Mouse (Mus musculus): ENCODE measurements around the gene Gramd4. TPM values are rescaled to one million over a fixed set of nuclear protein-coding genes. Genes with fewer than 3 reads are reported as not detected.

The Gramd4 gene
- polyA plus RNA-seq, 1 experiment from 2014 or later: 11.7 TPM

- no peaks in the 10 kb centered on the region for H3K27me3 ChIP-seq (ENCODE audit: control insufficient read depth, insufficient read depth, low read length)
- DNase-seq (ENCODE audit: low spot score): no peak
- 0 out of 2 replicates have a peak, but pooled peaks cover 11% of the 10 kb centered on the region for H3K4me1 ChIP-seq (ENCODE audit: control insufficient read depth, insufficient read depth, low read length)
- no peak overlapping the region for H3K9ac ChIP-seq (ENCODE audit: low read length)
- H3K4me3 ChIP-seq (ENCODE audit: low read depth, low read length): no peak overlapping the region
- WGBS: 65% methylated on average over 6 of the region's 6 CpGs
- ATAC-seq (ENCODE audit: insufficient read depth, low FRiP score, low TSS enrichment): no peak
- no peaks in the 10 kb centered on the region for H3K36me3 ChIP-seq (ENCODE audit: control insufficient read depth, insufficient read depth, low read length)
- no peak overlapping the region for H3K27ac ChIP-seq (ENCODE audit: low read depth, low read length)
- no peaks in the 10 kb centered on the region for H3K9me3 ChIP-seq (ENCODE audit: control insufficient read depth, low read length)
- H3K4me2 ChIP-seq (ENCODE audit: low read depth): no peak overlapping the region
These were observed 4.5 kb downstream of the Gramd4 start for GRCm38 (mm10) chr15:86061848-86062481.

GRCm38 (mm10) chr15:86064191-86064849, 6.8 kb downstream of the Gramd4 start:
- no peak for DNase-seq (ENCODE audit: low spot score)

GRCm38 (mm10) chr15:86064850-86065229, 7.3 kb downstream of the Gramd4 start:
- ATAC-seq (ENCODE audit: insufficient read depth, low FRiP score, low TSS enrichment) (no peak), DNase-seq (ENCODE audit: low spot score) (no peak)
- Histone ChIP-seq H3K9me3 (ENCODE audit: control insufficient read depth, low read length) (no peaks in the 10 kb centered on the region), H3K27me3 (ENCODE audit: control insufficient read depth, insufficient read depth, low read length) (no peaks in the 10 kb centered on the region), H3K36me3 (ENCODE audit: control insufficient read depth, insufficient read depth, low read length) (no peaks in the 10 kb centered on the region), H3K9ac (ENCODE audit: low read length) (no peak overlapping the region), H3K4me1 (ENCODE audit: control insufficient read depth, insufficient read depth, low read length) (peaks cover 5% of the 10 kb centered on the region; the same call in 1 of the 2 replicates), H3K4me3 (ENCODE audit: low read depth, low read length) (no peak overlapping the region), H3K4me2 (ENCODE audit: low read depth) (no peak overlapping the region), H3K27ac (ENCODE audit: low read depth, low read length) (no peak overlapping the region)
- 77% methylated on average over 3 of the region's 3 CpGs for WGBS

More at GRCm38 (mm10) chr15:86064191-86064849, 6.8 kb downstream of the Gramd4 start:
- Histone ChIP-seq H3K27ac (ENCODE audit: low read depth, low read length) (no peak overlapping the region), H3K36me3 (ENCODE audit: control insufficient read depth, insufficient read depth, low read length) (no peaks in the 10 kb centered on the region), H3K9ac (ENCODE audit: low read length) (no peak overlapping the region), H3K4me1 (ENCODE audit: control insufficient read depth, insufficient read depth, low read length) (peaks cover 9% of the 10 kb centered on the region; the same call in 1 of the 2 replicates), H3K4me2 (ENCODE audit: low read depth) (no peak overlapping the region), H3K4me3 (ENCODE audit: low read depth, low read length) (no peak overlapping the region), H3K27me3 (ENCODE audit: control insufficient read depth, insufficient read depth, low read length) (no peaks in the 10 kb centered on the region), H3K9me3 (ENCODE audit: control insufficient read depth, low read length) (no peaks in the 10 kb centered on the region)
- no peak for ATAC-seq (ENCODE audit: insufficient read depth, low FRiP score, low TSS enrichment)
- 88% methylated on average over 8 of the region's 8 CpGs for WGBS

- no peaks in the 10 kb centered on the region for H3K27me3 ChIP-seq (ENCODE audit: control insufficient read depth, insufficient read depth, low read length)
- H3K4me2 ChIP-seq (ENCODE audit: low read depth): no peak overlapping the region
- WGBS: 97% methylated on average over 4 of the region's 4 CpGs
- H3K4me3 ChIP-seq (ENCODE audit: low read depth, low read length): no peak overlapping the region
- no peaks in the 10 kb centered on the region for H3K36me3 ChIP-seq (ENCODE audit: control insufficient read depth, insufficient read depth, low read length)
- H3K4me1 ChIP-seq (ENCODE audit: control insufficient read depth, insufficient read depth, low read length): peaks cover 5% of the 10 kb centered on the region; the same call in 1 of the 2 replicates
- ATAC-seq (ENCODE audit: insufficient read depth, low FRiP score, low TSS enrichment) (no peak), DNase-seq (ENCODE audit: low spot score) (no peak)
- H3K27ac ChIP-seq (ENCODE audit: low read depth, low read length): no peak overlapping the region
- no peaks in the 10 kb centered on the region for H3K9me3 ChIP-seq (ENCODE audit: control insufficient read depth, low read length)
- H3K9ac ChIP-seq (ENCODE audit: low read length): no peak overlapping the region
These were observed 7.9 kb downstream of the Gramd4 start for GRCm38 (mm10) chr15:86065367-86065766.

- no peak overlapping the region for H3K27ac ChIP-seq (ENCODE audit: low read depth, low read length)
- H3K36me3 ChIP-seq (ENCODE audit: control insufficient read depth, insufficient read depth, low read length): no peaks in the 10 kb centered on the region
- DNase-seq (ENCODE audit: low spot score) (no peak), ATAC-seq (ENCODE audit: insufficient read depth, low FRiP score, low TSS enrichment) (no peak)
- no peak overlapping the region for H3K4me2 ChIP-seq (ENCODE audit: low read depth)
- H3K4me1 ChIP-seq (ENCODE audit: control insufficient read depth, insufficient read depth, low read length): peaks cover 5% of the 10 kb centered on the region; the same call in 1 of the 2 replicates
- no peak overlapping the region for H3K4me3 ChIP-seq (ENCODE audit: low read depth, low read length)
- H3K9ac ChIP-seq (ENCODE audit: low read length): no peak overlapping the region
- no peaks in the 10 kb centered on the region for H3K27me3 ChIP-seq (ENCODE audit: control insufficient read depth, insufficient read depth, low read length)
- H3K9me3 ChIP-seq (ENCODE audit: control insufficient read depth, low read length): no peaks in the 10 kb centered on the region
- WGBS: 71% methylated on average over 13 of the region's 14 CpGs
These were observed 9.5 kb downstream of the Gramd4 start for GRCm38 (mm10) chr15:86066836-86067580.

- no peak overlapping the region for H3K9ac ChIP-seq (ENCODE audit: low read length)
- no peaks in the 10 kb centered on the region for H3K36me3 ChIP-seq (ENCODE audit: control insufficient read depth, insufficient read depth, low read length)
- no peak overlapping the region for H3K27ac ChIP-seq (ENCODE audit: low read depth, low read length)
- DNase-seq (ENCODE audit: low spot score) (no peak), ATAC-seq (ENCODE audit: insufficient read depth, low FRiP score, low TSS enrichment) (no peak)
- H3K4me2 ChIP-seq (ENCODE audit: low read depth): no peak overlapping the region
- H3K4me3 ChIP-seq (ENCODE audit: low read depth, low read length): no peak overlapping the region
- no peaks in the 10 kb centered on the region for H3K9me3 ChIP-seq (ENCODE audit: control insufficient read depth, low read length)
- peaks cover 5% of the 10 kb centered on the region; the same call in 1 of the 2 replicates for H3K4me1 ChIP-seq (ENCODE audit: control insufficient read depth, insufficient read depth, low read length)
- no peaks in the 10 kb centered on the region for H3K27me3 ChIP-seq (ENCODE audit: control insufficient read depth, insufficient read depth, low read length)
- WGBS: 58% methylated on average over 4 of the region's 6 CpGs
These were observed 10.1 kb downstream of the Gramd4 start for GRCm38 (mm10) chr15:86067581-86067910.

- no peaks in the 10 kb centered on the region for H3K27me3 ChIP-seq (ENCODE audit: control insufficient read depth, insufficient read depth, low read length)
- WGBS: 100% methylated on average over 4 of the region's 4 CpGs
- no peak for ATAC-seq (ENCODE audit: insufficient read depth, low FRiP score, low TSS enrichment)
- H3K36me3 ChIP-seq (ENCODE audit: control insufficient read depth, insufficient read depth, low read length): no peaks in the 10 kb centered on the region
- DNase-seq (ENCODE audit: low spot score): no peak
- no peak overlapping the region for H3K27ac ChIP-seq (ENCODE audit: low read depth, low read length)
- peaks cover 5% of the 10 kb centered on the region; the same call in 1 of the 2 replicates for H3K4me1 ChIP-seq (ENCODE audit: control insufficient read depth, insufficient read depth, low read length)
- no peak overlapping the region for H3K4me2 ChIP-seq (ENCODE audit: low read depth)
- no peak overlapping the region for H3K4me3 ChIP-seq (ENCODE audit: low read depth, low read length)
- H3K9ac ChIP-seq (ENCODE audit: low read length): no peak overlapping the region
- no peaks in the 10 kb centered on the region for H3K9me3 ChIP-seq (ENCODE audit: control insufficient read depth, low read length)
These were observed 10.5 kb downstream of the Gramd4 start for GRCm38 (mm10) chr15:86067941-86068495.

- no peak overlapping the region for H3K4me3 ChIP-seq (ENCODE audit: low read depth, low read length)
- no peaks in the 10 kb centered on the region for H3K36me3 ChIP-seq (ENCODE audit: control insufficient read depth, insufficient read depth, low read length)
- ATAC-seq (ENCODE audit: insufficient read depth, low FRiP score, low TSS enrichment) (no peak), DNase-seq (ENCODE audit: low spot score) (no peak)
- H3K9ac ChIP-seq (ENCODE audit: low read length): no peak overlapping the region
- WGBS: 74% methylated on average over 10 of the region's 10 CpGs
- H3K4me2 ChIP-seq (ENCODE audit: low read depth): no peak overlapping the region
- H3K4me1 ChIP-seq (ENCODE audit: control insufficient read depth, insufficient read depth, low read length): peaks cover 5% of the 10 kb centered on the region; the same call in 1 of the 2 replicates
- no peaks in the 10 kb centered on the region for H3K27me3 ChIP-seq (ENCODE audit: control insufficient read depth, insufficient read depth, low read length)
- H3K27ac ChIP-seq (ENCODE audit: low read depth, low read length): no peak overlapping the region
- no peaks in the 10 kb centered on the region for H3K9me3 ChIP-seq (ENCODE audit: control insufficient read depth, low read length)
These were observed 11.7 kb downstream of the Gramd4 start for GRCm38 (mm10) chr15:86069011-86069791.

All from neural tube, embryonic 11.5 days (tissue).